Mouse (Mus musculus) kidney, postnatal 0 days (tissue): ENCODE measurements around the gene Tpsb2. TPM values are rescaled to one million over a fixed set of nuclear protein-coding genes. Genes with fewer than 3 reads are reported as not detected.

ENCODE experiments used
- ATAC-seq: fragments of 200-750 bp; cut with Nextera tagmentation; replicated peaks from 2 replicates; pipeline ENCODE4 v1.8.0; 2017; ENCODE audit warnings: low read depth, moderate number of reproducible peaks, moderate TSS enrichment, moderate library complexity; ENCODE audit not compliant: low FRiP score
- DNase-seq: peaks from one replicate; pipeline ENCODE4 v3.0.0-alpha.2; 2016; ENCODE audit warnings: low spot score
- H3K27ac ChIP-seq: fragments of 300-500 bp; sonication (generic); 2 replicates; pipeline ENCODE4 v1.5.1; 2014; ENCODE audit warnings: mild to moderate bottlenecking
- H3K27me3 ChIP-seq: fragments of 300-500 bp; sonication (generic); 2 replicates; pipeline ENCODE4 v1.6.1; 2014; ENCODE audit warnings: low read length, mixed read lengths; ENCODE audit not compliant: insufficient read depth
- H3K36me3 ChIP-seq: fragments of 300-500 bp; sonication (generic); 2 replicates; pipeline ENCODE4 v1.6.1; 2014; ENCODE audit warnings: low read length, mixed read lengths; ENCODE audit not compliant: insufficient read depth
- H3K4me1 ChIP-seq: fragments of 300-500 bp; sonication (generic); replicated peaks from 2 replicates; pipeline ENCODE4 v1.6.1; 2014; ENCODE audit warnings: antibody characterized with exemption, low read length, mixed read lengths; ENCODE audit not compliant: insufficient read depth
- H3K4me2 ChIP-seq: fragments of 300-500 bp; sonication (generic); 2 replicates; pipeline ENCODE4 v1.6.1; 2014; ENCODE audit warnings: mild to moderate bottlenecking, low read length, moderate library complexity, mixed read lengths
- H3K4me3 ChIP-seq: fragments of 300-500 bp; sonication (generic); replicated peaks from 2 replicates; pipeline ENCODE4 v1.5.1; 2014; ENCODE audit warnings: low read depth, low read length
- H3K9ac ChIP-seq: fragments of 300-500 bp; sonication (generic); 2 replicates; pipeline ENCODE4 v1.6.1; 2014; ENCODE audit warnings: low read depth, low read length
- H3K9me3 ChIP-seq: fragments of 300-500 bp; sonication (generic); replicated peaks from 2 replicates; pipeline ENCODE4 v1.6.1; 2016; ENCODE audit warnings: low read length, inconsistent platforms, mixed read lengths
- CTCF ChIP-seq: IDR thresholded peaks from 2 replicates; pipeline ENCODE4 v1.5.1; 2016; ENCODE audit warnings: antibody characterized with exemption, low read depth, mild to moderate bottlenecking, moderate library complexity
- WGBS: fragments of 180-500 bp; shearing (Covaris S2); extraction: QIAGEN DNeasy Blood & Tissue Kit; methylation state at CpG from one replicate; pipeline ENCODE4 v1.1.7; 2014; 5-methylcytosine and 5-hydroxymethylcytosine counted together
- polyA plus RNA-seq: library from polyadenylated mRNA; unstranded; fragments of >200 nt; fragmentation: Nextera tagmentation; extraction: Ambion mirVana; gene quantifications from 2 replicates; pipeline ENCODE4 v1.2.1, GENCODE M21; 2015

The Tpsb2 gene
- polyA plus RNA-seq, 1 experiment from 2014 or later, result 4.2 TPM

DNA sequence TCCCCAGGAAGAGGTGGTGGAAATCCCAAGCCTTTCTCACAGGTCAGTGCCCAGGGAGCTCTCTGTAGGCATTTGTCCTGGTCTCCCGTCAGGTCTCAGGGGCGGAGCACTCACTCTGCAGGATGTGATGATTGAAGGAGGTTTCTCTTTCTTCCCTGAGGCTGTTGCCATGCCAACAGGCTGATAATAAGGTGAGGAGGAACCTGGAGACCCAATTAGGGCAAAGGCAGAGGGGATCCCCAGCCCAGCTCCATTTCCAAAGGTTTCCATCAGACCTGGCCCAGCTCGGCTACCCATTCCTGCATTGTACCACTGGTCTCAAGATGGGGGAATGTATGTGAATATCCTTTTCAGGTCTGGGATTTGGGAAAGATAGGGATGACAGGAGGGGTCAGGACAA lies 38.1 kb downstream of the Tpsb2 start:
- Histone ChIP-seq H3K9me3 (no peaks in the 10 kb centered on the region), H3K27me3 (no peaks in the 10 kb centered on the region), H3K36me3 (no peaks in the 10 kb centered on the region), H3K27ac (no peak overlapping the region), H3K4me2 (no peak overlapping the region), H3K4me3 (no peak overlapping the region), H3K4me1 (peaks cover 12% of the 10 kb centered on the region; the same call in 1 of the 2 replicates), H3K9ac (no peak overlapping the region)
- ATAC-seq (no peak), DNase-seq (no peak)
- WGBS, result 68% methylated on average over 3 of the region's 3 CpGs
- no peak for TF ChIP-seq CTCF

DNA sequence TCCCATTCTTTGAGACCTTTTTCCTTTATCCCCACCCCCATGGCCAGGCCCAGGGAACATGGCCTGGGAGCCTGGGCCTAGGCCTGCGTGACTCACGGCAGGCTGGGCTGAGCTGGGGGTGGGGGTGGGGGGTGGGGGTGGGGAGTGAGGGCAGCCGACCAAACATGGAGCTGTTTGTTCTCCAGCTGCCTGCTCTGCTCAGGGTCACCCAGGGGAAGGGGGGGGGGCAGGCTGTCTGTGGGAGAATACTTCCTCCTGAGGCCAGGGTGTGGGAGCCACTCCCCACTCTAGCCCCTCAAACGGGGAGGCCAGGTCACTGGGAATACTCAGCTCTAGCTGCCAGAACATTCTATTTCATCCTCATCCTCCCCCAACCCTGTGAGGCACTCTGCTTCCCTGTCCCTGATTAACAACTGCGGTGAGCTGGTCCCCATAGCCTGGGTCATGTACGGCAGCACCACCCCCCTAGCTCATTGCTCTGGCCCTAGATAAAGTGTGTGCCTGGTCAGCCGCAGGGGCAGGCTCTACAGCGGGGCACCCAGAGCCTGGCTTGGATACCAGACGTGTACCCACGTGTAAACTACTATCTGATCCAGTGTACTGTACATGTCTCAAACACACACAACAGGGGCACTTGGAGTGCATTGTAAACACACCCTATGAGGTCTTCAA lies 39.3 kb downstream of the Tpsb2 start:
- no peak overlapping the region for H3K4me3 ChIP-seq
- no peak for TF ChIP-seq CTCF
- no peak overlapping the region for H3K9ac ChIP-seq
- peaks cover 16% of the 10 kb centered on the region; the same call in 1 of the 2 replicates for H3K4me1 ChIP-seq
- DNase-seq (peak; percentile 39), ATAC-seq (peak; percentile 49)
- H3K9me3 ChIP-seq, result no peaks in the 10 kb centered on the region
- H3K27ac ChIP-seq, result peak overlapping the region; percentile 68
- no peaks in the 10 kb centered on the region for H3K27me3 ChIP-seq
- H3K36me3 ChIP-seq, result no peaks in the 10 kb centered on the region
- WGBS, result 6% methylated on average over 9 of the region's 10 CpGs
- H3K4me2 ChIP-seq, result no peak overlapping the region

DNA sequence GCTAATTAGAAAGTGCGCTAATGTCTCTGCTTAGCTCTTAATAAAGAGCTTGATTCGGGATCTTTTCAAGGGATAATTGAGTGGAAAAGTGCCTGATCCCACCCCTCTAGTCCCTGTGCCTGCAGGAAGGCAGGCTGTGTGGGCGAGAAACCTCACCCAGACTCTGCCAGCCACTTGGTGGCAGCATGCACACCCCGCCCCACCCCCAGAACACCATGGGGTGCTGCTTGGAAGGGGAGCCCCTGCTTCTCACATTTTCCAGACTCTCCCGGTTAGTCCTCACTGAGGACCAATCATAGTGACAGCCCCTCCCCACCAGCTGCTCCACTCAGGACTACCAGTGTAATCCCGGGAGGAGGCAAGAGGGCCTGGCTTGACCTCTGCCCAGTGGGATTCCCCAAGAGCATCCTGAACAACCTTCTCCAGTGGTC lies 39.9 kb downstream of the Tpsb2 start:
- H3K36me3 ChIP-seq, result no peaks in the 10 kb centered on the region
- no peaks in the 10 kb centered on the region for H3K9me3 ChIP-seq
- 25% methylated on average over 6 of the region's 6 CpGs for whole genome bisulfite sequencing
- H3K9ac ChIP-seq, result no peak overlapping the region
- H3K27me3 ChIP-seq, result no peaks in the 10 kb centered on the region
- peaks cover 16% of the 10 kb centered on the region; the same call in 1 of the 2 replicates for H3K4me1 ChIP-seq
- no peak overlapping the region for H3K4me3 ChIP-seq
- DNase-seq, result no peak
- TF ChIP-seq CTCF, result peak; percentile 38; the same call in 1 of the 2 replicates
- no peak overlapping the region for H3K4me2 ChIP-seq
- no peak for ATAC-seq
- H3K27ac ChIP-seq, result peak overlapping the region; percentile 68

DNA sequence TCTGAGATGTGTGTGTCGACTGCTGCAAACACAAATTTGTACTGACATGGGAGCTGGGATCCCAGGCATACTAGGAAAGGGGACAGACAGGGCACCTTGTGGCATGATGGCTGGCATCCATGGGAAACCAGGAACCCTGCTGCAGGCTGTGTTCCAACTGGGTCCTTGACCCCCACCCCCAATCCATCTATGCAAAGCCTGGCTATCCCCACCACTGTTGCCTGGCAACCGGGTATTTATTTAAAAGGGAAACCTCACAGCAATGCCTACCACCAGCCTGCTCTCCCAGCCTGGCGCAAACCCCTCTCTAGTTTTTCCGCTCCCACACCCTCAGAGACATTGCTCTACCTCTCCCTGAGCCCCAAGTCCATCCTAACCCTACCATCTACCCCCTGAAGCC lies 41.2 kb downstream of the Tpsb2 start:
- TF ChIP-seq CTCF, result no peak
- DNase-seq, result no peak
- H3K4me3 ChIP-seq, result no peak overlapping the region
- H3K4me1 ChIP-seq, result peaks cover 14% of the 10 kb centered on the region; the same call in 1 of the 2 replicates
- H3K36me3 ChIP-seq, result no peaks in the 10 kb centered on the region
- H3K9ac ChIP-seq, result no peak overlapping the region
- H3K9me3 ChIP-seq, result no peaks in the 10 kb centered on the region
- no peak overlapping the region for H3K27ac ChIP-seq
- 80% methylated on average over 4 of the region's 4 CpGs for WGBS
- no peak for ATAC-seq
- no peaks in the 10 kb centered on the region for H3K27me3 ChIP-seq
- no peak overlapping the region for H3K4me2 ChIP-seq

DNA sequence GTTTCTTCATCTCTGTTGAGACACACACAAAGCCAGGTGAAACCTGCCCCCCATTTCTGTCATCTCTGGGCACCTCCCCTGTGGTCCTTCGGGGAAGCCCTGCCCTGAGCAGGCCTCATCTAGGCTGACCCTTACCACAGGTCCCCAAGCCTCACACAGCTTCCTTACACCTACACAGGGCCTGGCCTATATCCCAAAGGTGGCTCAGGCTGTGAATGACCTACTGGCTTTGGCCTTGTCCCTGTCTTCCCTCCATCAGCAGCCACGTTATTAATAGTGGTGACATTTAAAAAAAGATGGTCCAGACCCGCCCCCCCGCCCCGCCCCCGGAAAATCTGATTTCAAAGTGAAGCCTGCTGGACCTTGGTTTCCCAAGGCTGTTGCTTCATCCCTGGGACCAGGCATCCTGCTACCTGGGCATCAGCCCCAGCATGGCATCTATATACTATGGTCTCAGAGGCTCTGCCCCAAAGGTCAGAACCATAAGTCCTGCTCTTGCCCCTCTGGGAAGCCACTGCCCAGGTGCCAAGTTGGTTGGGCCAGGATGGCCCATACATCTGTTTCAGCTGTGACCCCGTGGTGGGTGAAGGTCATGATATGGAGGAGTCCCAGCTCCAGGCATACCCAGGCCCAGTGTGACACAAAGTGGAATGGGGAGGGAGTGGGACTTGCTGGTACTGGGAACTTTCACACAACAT lies 42.3 kb downstream of the Tpsb2 start:
- H3K27me3 ChIP-seq, result no peaks in the 10 kb centered on the region
- H3K36me3 ChIP-seq, result no peaks in the 10 kb centered on the region
- peaks cover 14% of the 10 kb centered on the region; the same call in 1 of the 2 replicates for H3K4me1 ChIP-seq
- no peaks in the 10 kb centered on the region for H3K9me3 ChIP-seq
- DNase-seq (no peak), ATAC-seq (no peak)
- H3K4me3 ChIP-seq, result no peak overlapping the region
- no peak overlapping the region for H3K9ac ChIP-seq
- H3K27ac ChIP-seq, result no peak overlapping the region
- no peak overlapping the region for H3K4me2 ChIP-seq
- TF ChIP-seq CTCF, result no peak
- WGBS, result 81% methylated on average over 7 of the region's 7 CpGs

DNA sequence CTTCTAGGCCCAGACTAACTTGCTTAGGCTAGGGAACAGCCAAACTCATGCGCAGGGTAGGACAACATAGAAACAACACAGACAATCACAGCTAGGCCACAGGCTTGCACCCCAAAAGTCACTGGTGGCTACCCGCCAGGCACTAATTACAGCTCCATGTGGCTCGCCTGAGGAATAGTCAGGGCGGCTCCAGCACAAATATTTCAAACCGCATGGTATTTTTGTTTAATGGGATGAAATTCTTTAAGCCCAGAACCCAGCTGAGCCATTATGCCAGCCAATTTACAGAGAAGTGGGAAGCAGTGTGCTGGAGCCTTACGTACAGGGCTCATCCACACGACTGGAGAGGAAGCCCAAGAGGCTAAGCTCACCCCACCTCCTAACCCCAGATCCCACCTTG lies 43.5 kb downstream of the Tpsb2 start:
- no peak for TF ChIP-seq CTCF
- Histone ChIP-seq H3K9me3 (no peaks in the 10 kb centered on the region), H3K4me3 (no peak overlapping the region), H3K36me3 (no peaks in the 10 kb centered on the region), H3K4me2 (no peak overlapping the region), H3K27me3 (no peaks in the 10 kb centered on the region), H3K27ac (no peak overlapping the region), H3K9ac (no peak overlapping the region), H3K4me1 (peaks cover 19% of the 10 kb centered on the region)
- ATAC-seq, result no peak
- DNase-seq, result no peak
- 76% methylated on average over 7 of the region's 7 CpGs for WGBS
